Mouse (Mus musculus) T-helper 17 cell (primary cell): ENCODE measurements around the gene Gm35134.
"Not testable (repeated sequence)": the region's sequence is repeated elsewhere in the genome, so short reads cannot be mapped to it uniquely, and the experiment has no call there.

Experiments used
- in situ Hi-C, 2 experiments: fragments of 300-600 bp; cut with MboI, MseI; formaldehyde crosslinking; loops; 1 replicate in 1 of 2; 2 replicates in 1 of 2; pipeline ENCODE4 v1.15.1; 2025; ENCODE audit warnings: high pct_unique_total_duplicates in 2 of 2

The Gm35134 gene

GRCm38 (mm10) chrY:19112707-19113106 lies at the start of gene Gm35134:
Gm35134 (plus strand) TSS chrY:19113007.
- in situ Hi-C loops = not testable (repeated sequence)
